Mouse (Mus musculus) CD4-positive, CD25-positive, alpha-beta regulatory T cell, adult 9 weeks (primary cell): ENCODE measurements around the gene Lgi4. TPM values are rescaled to one million over a fixed set of nuclear protein-coding genes. Genes with fewer than 3 reads are reported as not detected.

Source experiments
- polyA plus RNA-seq: library from polyadenylated mRNA; unstranded; fragments of 100-300 nt; shearing (Covaris generic); gene quantifications from one replicate; pipeline ENCODE4 v1.2.1, GENCODE M21; 2017

The Lgi4 gene
- not detected for polyA plus RNA-seq

GRCm38 (mm10) chr7:31059108-31059507 lies at the start of gene Lgi4:
Lgi4 (plus strand) TSS chr7:31059342.

GRCm38 (mm10) chr7:31042431-31042910 lies 16.7 kb upstream of the Lgi4 start, which contains the start of gene Fxyd5:
Fxyd5 (minus strand) TSS chr7:31042481.

GRCm38 (mm10) chr7:31051321-31052021 lies 7.7 kb upstream of the Lgi4 start, which contains the start of gene Fxyd7:
Fxyd7 (minus strand) TSS chr7:31051467.

DNA sequence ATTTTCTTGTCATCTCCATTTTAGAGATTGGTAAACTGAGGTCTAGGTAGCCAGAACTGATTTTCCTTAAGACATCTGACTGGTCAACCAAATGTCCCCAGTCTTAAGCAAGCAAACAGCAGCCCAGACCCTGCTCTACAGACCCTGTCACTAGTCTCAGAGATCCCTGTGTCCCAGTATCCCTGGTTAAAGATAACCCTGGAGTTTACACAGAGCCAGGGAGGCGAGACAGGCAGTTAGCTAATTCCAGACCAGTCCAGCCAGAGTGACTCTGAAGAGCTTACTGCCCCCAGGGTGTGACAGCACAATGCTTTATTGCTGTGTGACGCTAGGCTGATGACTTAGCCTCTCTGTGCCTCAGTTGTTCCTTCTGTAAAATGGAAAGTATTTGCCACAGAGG lies 2.1 kb upstream of the Lgi4 start, which contains the start of gene Fxyd1:
TSS of gene Fxyd1 (minus strand) at position 129 of the 400 bp plus-strand sequence.

GRCm38 (mm10) chr7:31076492-31076891 lies 17.4 kb downstream of the Lgi4 start, which contains the start of gene Fxyd3:
Fxyd3 (minus strand) TSS chr7:31076704.

GRCm38 (mm10) chr7:31115182-31115581 lies 56.0 kb downstream of the Lgi4 start, which contains the start of gene Hpn:
Hpn (minus strand) TSS chr7:31115290.

Other genes with a start within 250 kb of the Lgi4 start
- 0.51 TPM for gene Ffar2, start 235.6 kb upstream of the Lgi4 start, polyA plus RNA-seq
- not detected for gene Ffar3, start 203.2 kb upstream of the Lgi4 start, polyA plus RNA-seq
- 0.06 TPM for gene Ffar1, start 197.8 kb upstream of the Lgi4 start, polyA plus RNA-seq
- gene Cd22, start 179.0 kb upstream of the Lgi4 start, polyA plus RNA-seq = 14.0 TPM
- not detected for gene Mag, start 144.5 kb upstream of the Lgi4 start, polyA plus RNA-seq
- gene Hamp2, start 134.7 kb upstream of the Lgi4 start, polyA plus RNA-seq = not detected
- gene Hamp, start 115.3 kb upstream of the Lgi4 start, polyA plus RNA-seq = not detected
- 8.8 TPM for gene Usf2, start 102.5 kb upstream of the Lgi4 start, polyA plus RNA-seq
- gene Lsr, start 85.9 kb upstream of the Lgi4 start, polyA plus RNA-seq = 2.7 TPM
- 0.72 TPM for gene Fam187b, start 85.6 kb upstream of the Lgi4 start, polyA plus RNA-seq
- gene Fxyd5, start 16.9 kb upstream of the Lgi4 start, polyA plus RNA-seq = 1,946 TPM
- gene Fxyd7, start 7.9 kb upstream of the Lgi4 start, polyA plus RNA-seq = not detected
- gene Fxyd1, start 2.1 kb upstream of the Lgi4 start, polyA plus RNA-seq = not detected
- gene Fxyd3, start 17.4 kb downstream of the Lgi4 start, polyA plus RNA-seq = not detected
- gene Hpn, start 55.9 kb downstream of the Lgi4 start, polyA plus RNA-seq = 9.4 TPM
- gene Scn1b, start 67.7 kb downstream of the Lgi4 start, polyA plus RNA-seq = not detected
- gene Gramd1a, start 96.6 kb downstream of the Lgi4 start, polyA plus RNA-seq = 192 TPM
- gene Scgb2b2, start 231.2 kb downstream of the Lgi4 start, polyA plus RNA-seq = not detected
- not detected for gene Scgb1b2, start 232.5 kb downstream of the Lgi4 start, polyA plus RNA-seq